Mouse (Mus musculus) mature B cell (primary cell): ENCODE measurements around the gene Pex19.

Source experiments
- in situ Hi-C: fragments of 300-500 bp; cut with MboI; formaldehyde crosslinking; loops from 2 replicates; pipeline ENCODE4 v1.14.3; 2019

The Pex19 gene

GRCm38 (mm10) chr1:172180881-172181280, 54.3 kb downstream of the Pex19 start:
- in situ Hi-C loops, result no loop called here

DNA sequence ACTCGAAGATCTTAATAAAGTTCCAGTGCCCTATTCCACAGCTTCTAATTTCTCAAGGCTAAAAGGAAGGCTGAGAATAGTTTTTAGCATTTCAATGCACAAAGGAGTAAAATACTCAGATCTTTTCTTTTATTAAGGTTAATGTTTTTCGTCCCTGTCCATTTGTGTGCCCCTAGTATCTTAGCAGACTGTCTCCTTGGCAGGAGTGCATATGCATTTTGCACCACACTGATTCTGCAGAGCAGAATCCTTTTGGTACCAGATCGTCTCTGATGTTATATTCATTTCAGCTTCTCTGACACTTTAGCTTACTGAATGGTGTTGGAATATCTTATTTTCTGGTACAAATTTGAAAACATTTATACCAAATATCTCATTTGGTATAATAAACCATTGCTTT, 55.2 kb downstream of the Pex19 start:
- in situ Hi-C loops, result no loop called here

- in situ Hi-C loops, result no loop called here
Observed at GRCm38 (mm10) chr1:172183056-172183455, 56.5 kb downstream of the Pex19 start.

- in situ Hi-C loops, result no loop called here
Observed at GRCm38 (mm10) chr1:172183915-172184314, 57.4 kb downstream of the Pex19 start.
